Mouse (Mus musculus) lung, adult 2 months (tissue): Measurements from ENCODE around the gene Magi2.

Experiments
- CTCF ChIP-seq: fragments of 200-500 bp; IDR thresholded peaks from 2 replicates; pipeline ENCODE4 v1.5.1; 2011; ENCODE audit warnings: mild to moderate bottlenecking, low read length, control low read depth; ENCODE audit not compliant: insufficient read depth
- POLR2A ChIP-seq: fragments of 200-500 bp; IDR thresholded peaks from 2 replicates; pipeline ENCODE4 v1.6.1; 2011; ENCODE audit warnings: low read depth, mild to moderate bottlenecking, control low read depth, low read length, borderline replicate concordance; ENCODE audit errors: extremely low read depth

DNA sequence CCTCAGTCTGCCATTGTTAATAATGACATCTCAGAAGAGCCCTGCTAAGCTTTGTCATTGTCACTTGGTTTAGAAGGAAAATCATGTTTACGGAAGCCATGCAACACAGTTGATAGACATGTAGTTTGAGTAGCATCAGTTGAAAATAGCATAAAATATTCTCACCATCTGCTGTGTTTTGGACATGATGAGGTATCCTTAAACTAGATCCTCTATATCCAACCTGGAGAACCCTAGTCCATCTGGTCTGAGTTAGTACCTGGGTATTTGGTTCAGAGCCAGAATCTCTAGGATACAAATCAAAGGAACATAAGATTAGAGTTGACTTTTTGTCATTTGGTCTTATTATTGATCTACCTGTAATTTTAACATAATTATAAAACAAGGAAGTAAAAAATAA is 385.0 kb downstream of the Magi2 start:
- TF ChIP-seq CTCF: no peak
- TF ChIP-seq POLR2A: no peak
